Mouse (Mus musculus) thymus, adult 18-20 months (tissue): ENCODE results near the gene Mtus2.

Experiments
- DNase-seq, 2 experiments: peaks; one replicate each; pipeline ENCODE4 v3.0.0; 2022; ENCODE audit warnings: mixed read lengths in 2 of 2

Gene Mtus2

GRCm38 (mm10) chr5:148052846-148053608 is 95.9 kb downstream of the Mtus2 start:
- DNase-seq: no peak

DNA sequence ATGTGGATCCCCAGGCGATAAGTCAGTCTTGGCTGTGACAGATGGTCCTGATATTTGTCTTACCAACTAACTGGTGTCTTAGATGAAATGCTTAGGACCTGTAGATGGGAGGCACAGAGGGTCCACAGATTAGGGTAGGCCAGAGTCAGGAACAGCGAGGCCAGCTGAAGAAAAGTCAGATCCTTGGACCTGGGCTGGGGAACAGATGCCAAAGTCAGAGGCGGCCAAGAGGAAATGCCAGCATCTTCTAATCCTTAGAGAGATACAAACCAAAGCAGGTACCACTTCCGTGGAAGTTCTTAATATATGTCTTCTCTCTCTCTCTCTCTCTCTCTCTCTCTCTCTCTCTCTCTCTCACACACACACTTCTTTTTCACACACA is 96.5 kb downstream of the Mtus2 start:
- DNase-seq: no peak

- no peak for DNase-seq
These were observed 99.7 kb downstream of the Mtus2 start for GRCm38 (mm10) chr5:148056831-148057230.

GRCm38 (mm10) chr5:148057433-148057832 is 100.3 kb downstream of the Mtus2 start:
- no peak for DNase-seq

DNA sequence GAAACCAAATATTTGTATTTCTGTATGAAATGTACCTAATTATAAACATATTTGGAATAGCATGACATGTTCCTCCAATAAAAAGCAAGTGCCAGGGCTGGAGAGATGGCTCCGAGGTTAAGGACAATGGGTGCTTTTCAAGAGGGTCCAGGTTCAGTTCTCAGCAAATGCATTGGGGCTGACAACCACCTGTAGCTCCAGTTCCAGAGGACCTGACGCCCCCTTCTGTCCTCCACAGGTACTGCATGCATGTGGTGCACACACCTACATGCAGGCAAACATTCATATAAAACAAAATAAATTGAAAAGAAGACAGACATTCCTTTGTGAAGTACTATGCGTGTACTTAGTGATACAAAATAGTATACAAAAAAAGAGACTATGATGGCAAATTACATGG is 102.2 kb downstream of the Mtus2 start:
- DNase-seq: no peak

DNA sequence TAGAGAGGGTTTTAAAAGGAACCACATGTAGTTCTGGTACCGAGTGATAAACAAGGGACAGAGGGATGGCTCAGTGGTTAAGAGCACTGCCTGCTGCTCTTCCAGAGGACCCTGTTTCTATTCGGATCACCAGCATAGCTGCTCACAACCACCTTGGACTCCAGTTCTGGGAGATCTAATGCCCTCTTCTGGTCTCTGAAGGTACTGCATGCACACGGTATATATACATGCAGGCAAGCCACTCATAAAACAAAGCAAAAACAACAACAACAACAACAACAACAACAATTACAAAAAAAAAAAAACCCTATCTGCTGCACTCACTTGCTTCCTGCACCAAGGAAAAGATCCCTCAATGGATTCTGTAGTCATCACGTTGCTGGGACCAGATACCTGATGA is 104.7 kb downstream of the Mtus2 start:
- no peak for DNase-seq

GRCm38 (mm10) chr5:148063745-148064144 is 106.6 kb downstream of the Mtus2 start:
- no peak for DNase-seq

GRCm38 (mm10) chr5:148065251-148065650 is 108.1 kb downstream of the Mtus2 start:
- DNase-seq: no peak

GRCm38 (mm10) chr5:148069909-148070308 is 112.8 kb downstream of the Mtus2 start:
- no peak for DNase-seq

GRCm38 (mm10) chr5:148071800-148072199 is 114.7 kb downstream of the Mtus2 start:
- DNase-seq: no peak

GRCm38 (mm10) chr5:148073461-148073860 is 116.3 kb downstream of the Mtus2 start:
- DNase-seq: no peak

GRCm38 (mm10) chr5:148079732-148080131 is 122.6 kb downstream of the Mtus2 start:
- no peak for DNase-seq

DNA sequence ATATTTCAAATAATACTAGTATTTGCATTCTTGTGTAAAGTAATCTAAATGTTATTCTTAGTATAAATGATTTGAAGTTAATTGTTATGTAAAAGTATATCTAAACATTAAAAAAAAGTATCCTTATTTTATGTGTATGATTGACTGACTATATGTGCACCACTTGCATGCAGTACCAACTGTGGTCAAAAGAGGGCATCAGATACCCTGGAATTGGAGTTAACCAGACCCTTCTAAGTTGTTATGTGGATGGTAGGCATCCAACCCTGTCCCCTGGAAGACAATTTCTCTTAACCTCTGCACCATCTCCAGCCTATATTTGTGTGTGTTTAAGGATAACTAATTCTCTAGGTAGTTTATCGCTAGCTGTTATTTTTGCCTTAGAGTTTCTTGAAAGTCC is 126.4 kb downstream of the Mtus2 start:
- DNase-seq: no peak

- DNase-seq: no peak
These were observed 127.6 kb downstream of the Mtus2 start for GRCm38 (mm10) chr5:148084766-148085165.

- DNase-seq: no peak
These were observed 130.7 kb downstream of the Mtus2 start for GRCm38 (mm10) chr5:148087796-148088195.

DNA sequence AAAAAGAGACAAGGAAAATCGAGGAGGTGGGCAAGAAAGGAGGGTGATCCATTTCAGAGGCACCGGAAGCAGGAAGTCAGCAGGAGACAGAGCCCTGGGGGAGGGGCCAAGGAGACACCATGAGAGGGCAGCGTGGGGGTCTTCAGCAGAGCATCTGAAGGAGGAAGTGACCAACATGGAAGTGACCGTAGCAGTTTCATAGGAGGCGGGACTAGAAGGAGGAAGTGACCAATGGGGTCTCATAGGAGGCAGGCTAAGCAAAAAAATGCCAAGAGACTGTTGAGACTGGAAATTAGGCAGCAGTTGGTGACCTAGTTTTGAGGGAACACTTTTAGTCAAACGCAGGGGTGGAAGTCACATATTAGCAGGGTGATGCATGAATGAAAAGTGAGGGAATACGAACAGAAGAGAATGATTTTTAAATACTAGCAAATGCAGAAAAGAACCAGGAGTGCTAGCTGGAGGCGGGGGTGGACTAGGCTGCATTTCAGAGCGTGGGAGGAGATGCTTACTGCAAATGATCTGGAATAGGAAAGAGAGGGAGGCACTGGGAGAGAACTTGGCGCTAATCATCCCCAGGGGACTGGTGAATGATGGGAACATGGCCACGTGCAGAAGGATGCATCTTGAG is 133.2 kb downstream of the Mtus2 start:
- no peak for DNase-seq

GRCm38 (mm10) chr5:148094640-148095039 is 137.5 kb downstream of the Mtus2 start:
- no peak for DNase-seq

DNA sequence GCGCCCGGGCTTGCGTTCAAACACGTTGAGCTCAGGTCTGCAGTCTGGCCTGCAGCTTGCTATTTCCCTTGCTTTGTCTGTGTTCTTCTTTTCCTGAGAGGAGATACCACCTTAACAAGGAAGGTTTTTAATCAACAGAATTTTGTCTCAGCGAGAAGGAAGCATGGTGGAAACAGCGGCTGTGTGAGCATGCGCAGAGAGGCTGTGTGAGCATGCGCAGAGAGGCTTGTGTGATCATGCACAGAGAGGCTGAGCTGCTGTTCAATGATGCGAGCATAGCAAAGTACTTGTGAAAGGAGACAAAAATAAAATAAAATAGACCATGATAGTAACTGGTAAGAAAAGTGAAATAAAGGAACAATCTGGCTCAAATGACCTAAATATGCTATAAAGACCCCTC is 142.2 kb downstream of the Mtus2 start:
- no peak for DNase-seq

DNA sequence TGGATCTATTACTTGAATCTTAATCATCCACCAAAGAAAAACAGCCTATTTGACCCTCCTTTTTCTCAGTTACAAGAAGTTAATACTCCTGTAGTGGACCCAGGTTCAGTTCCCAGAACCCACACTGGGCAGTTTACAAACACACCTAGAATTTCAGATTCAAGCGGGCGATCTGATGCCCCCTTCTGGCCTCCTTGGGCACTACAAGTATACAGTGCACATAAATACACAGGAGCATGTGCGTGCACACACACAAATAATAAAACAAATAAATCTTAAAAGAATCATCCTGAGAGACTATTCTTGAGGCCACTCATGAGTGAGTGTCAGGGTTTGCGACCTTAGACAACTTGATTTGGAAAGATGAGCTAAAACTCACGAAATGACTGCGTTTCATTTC is 150.2 kb downstream of the Mtus2 start:
- no peak for DNase-seq

GRCm38 (mm10) chr5:148107890-148108289 is 150.8 kb downstream of the Mtus2 start:
- DNase-seq: no peak

DNA sequence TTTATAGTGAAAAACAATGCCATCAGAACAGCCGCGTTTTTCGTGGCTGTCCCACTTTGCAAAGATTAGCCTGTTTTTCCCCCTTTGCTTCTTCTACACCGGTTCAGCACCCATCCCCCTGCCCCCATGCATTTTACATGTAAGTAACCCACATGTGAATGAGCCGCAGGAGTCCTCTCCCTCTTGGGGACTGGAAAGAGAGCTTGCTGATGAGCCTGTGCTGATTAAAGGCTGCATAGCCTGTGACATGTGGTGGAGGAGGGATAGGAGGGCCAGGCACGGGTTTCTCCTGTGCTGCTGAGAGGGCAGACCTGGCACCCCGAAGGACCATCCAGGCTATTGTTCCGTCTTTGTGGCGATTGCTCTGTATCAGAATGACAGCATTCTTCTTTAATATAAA is 151.2 kb downstream of the Mtus2 start:
- DNase-seq: no peak

GRCm38 (mm10) chr5:148115207-148115817 is 158.2 kb downstream of the Mtus2 start:
- no peak for DNase-seq

- no peak for DNase-seq
These were observed 167.2 kb downstream of the Mtus2 start for GRCm38 (mm10) chr5:148124354-148124753.
